Mouse (Mus musculus) monocyte, adult 2 months (primary cell): ENCODE measurements around the gene Dlgap1.
"Not testable (repeated sequence)": the region's sequence is repeated elsewhere in the genome, so short reads cannot be mapped to it uniquely, and the experiment has no call there.

ENCODE experiments used
- DNase-seq, 2 experiments: peaks; one replicate each; pipeline ENCODE4 v3.0.0; 2022; ENCODE audit warnings: low spot score in 2 of 2, low read depth in 1 of 2

Dlgap1 gene

GRCm38 (mm10) chr17:70834430-70834965 is 865.6 kb downstream of the Dlgap1 start:
- DNase-seq = peak in 1 of 2 experiments; percentile 35

- DNase-seq = no peak
Measured at GRCm38 (mm10) chr17:70835071-70835790, 866.4 kb downstream of the Dlgap1 start.

GRCm38 (mm10) chr17:70836820-70837219 is 867.9 kb downstream of the Dlgap1 start:
- DNase-seq = no peak

DNA sequence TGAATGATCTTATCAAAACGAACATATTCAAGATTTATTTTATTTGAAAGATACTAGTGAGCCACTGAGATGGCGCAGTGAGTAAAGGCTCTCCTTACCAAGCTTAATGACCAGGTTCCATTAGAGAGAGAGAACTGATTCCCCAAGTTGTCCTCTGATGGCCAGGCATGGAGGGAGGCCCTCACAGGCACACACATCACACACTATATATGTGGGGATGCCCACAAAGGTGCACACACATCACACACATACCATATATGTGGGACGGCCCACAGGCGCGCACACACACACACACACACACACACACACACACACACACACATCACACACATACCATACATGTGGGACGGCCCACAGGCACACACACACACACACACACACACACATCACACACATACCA is 868.6 kb downstream of the Dlgap1 start:
- not testable (repeated sequence) for DNase-seq

GRCm38 (mm10) chr17:70838031-70838430 is 869.2 kb downstream of the Dlgap1 start:
- no peak for DNase-seq

DNA sequence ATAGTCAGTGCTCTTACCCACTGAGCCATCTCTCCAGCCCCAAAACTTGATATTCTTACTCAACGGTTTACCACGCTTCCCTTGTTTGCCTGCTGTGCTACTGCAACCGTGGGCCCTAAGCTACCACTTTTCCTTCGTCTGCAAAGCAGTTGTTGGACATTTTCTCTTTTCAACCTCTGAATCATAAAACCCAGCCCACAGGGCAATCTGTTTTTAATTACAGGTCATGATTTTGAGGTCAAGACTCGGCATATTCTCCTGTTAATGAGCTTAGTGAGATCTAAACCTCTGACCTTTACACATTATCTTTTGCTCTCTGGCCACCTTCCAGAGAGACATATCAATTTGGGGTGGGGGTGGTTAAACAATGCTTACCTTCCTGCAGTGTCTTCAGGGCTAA is 869.7 kb downstream of the Dlgap1 start:
- DNase-seq = no peak

DNA sequence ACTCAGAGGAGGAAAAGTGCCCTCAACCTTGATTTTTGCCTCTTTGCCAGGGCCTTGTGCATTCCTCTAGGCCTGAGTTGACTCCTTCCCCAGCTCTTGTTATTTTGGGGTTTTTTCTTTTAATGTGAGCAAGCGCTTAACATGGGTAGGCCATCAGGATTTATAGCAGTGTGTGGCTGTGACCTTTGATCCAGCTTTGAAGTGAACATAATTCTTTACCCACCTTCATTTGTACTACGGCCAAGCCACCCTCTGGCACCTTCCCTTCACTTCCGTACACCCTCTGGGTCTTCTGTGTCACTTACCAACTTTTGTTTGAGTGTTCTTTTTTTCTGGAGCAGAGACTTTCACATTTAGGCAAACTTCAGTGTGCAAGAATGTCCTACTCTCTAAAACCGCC is 874.4 kb downstream of the Dlgap1 start:
- no peak for DNase-seq

DNA sequence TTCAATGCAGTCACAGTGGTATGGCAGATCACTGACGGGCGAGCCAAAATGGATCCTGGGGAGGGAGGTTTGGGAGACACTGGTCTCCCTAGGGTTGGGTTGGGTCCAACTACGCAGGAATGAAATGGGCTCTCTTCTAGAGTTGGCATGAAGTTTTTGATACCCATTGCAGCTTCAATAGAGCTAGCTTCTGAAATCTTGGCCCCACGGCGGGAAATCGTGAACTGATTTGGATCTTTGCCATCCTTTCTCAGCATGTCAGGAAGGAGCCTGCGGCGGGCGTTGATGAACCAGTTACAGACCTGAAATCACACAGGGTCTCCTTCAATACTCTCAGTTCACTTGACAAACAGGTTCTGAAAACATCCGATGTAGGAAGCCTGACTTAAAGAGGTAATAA is 876.1 kb downstream of the Dlgap1 start:
- no peak for DNase-seq

GRCm38 (mm10) chr17:70845543-70845942 is 876.7 kb downstream of the Dlgap1 start:
- DNase-seq = no peak

DNA sequence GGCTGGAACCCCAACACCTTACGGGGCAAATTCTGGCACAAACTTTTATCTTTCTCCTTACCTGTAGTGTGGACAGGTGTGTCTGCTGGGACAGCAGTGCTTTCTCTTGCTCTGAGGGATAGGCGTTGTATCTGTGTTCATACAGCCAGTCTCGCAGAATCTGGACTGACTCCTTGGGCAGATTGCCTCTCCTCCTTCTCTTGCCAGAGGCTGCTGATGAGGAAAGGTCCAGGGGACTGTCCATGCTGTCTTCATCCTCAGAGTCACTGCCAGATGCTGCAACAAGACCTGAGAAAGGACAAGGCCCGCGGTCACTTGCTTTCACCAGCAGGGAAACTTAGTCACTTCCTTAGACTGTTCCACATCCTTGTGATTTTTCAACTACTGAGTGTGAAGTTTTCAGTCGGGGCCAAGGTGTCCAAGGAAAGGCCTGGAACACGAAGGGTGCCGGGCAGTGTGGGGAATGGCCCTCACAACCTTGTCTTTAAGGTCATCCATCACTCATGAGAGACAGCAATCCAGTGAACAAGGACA is 877.3 kb downstream of the Dlgap1 start:
- DNase-seq = no peak

- DNase-seq = peak in 1 of 2 experiments; percentile 27
Measured at GRCm38 (mm10) chr17:70847086-70847485, 878.2 kb downstream of the Dlgap1 start.

DNA sequence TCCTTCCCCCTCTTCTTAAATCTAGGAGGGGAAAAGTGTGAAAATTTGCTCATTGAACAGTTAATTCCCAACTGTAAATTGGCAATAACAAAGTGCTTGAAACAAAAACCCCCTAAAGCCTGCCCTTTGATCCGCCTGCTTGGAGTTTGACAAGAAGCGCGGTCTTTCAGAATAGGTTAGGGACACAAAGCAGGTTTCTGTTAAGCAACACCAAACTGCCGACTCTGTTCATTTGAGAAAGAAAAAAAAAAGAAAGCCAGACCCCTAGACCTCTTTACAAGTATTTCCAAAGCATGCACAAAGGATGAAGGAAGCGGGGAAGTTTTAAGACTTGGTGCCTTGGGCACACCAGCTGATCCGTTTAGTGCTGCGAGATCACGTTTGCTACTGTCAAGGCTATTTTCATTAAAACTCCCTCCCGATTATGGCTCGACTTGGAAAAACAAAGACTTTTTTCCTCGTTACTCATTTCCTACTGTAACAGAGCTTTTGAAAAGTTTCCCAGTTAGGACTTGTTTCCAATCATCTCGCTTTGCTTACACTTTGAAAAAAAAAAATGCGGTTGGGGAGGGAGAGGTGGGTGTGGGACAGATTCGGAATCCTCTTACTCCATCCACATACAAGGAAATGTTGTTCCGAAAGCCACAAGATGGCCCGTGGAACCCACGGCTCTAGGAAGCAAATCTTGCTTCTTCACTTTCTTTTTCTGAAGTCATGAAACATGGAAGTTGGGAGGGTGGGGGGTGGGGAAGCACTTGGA is 879.1 kb downstream of the Dlgap1 start:
- no peak for DNase-seq

GRCm38 (mm10) chr17:70848511-70849398 is 879.9 kb downstream of the Dlgap1 start:
- DNase-seq = peak in 1 of 2 experiments; percentile 41

DNA sequence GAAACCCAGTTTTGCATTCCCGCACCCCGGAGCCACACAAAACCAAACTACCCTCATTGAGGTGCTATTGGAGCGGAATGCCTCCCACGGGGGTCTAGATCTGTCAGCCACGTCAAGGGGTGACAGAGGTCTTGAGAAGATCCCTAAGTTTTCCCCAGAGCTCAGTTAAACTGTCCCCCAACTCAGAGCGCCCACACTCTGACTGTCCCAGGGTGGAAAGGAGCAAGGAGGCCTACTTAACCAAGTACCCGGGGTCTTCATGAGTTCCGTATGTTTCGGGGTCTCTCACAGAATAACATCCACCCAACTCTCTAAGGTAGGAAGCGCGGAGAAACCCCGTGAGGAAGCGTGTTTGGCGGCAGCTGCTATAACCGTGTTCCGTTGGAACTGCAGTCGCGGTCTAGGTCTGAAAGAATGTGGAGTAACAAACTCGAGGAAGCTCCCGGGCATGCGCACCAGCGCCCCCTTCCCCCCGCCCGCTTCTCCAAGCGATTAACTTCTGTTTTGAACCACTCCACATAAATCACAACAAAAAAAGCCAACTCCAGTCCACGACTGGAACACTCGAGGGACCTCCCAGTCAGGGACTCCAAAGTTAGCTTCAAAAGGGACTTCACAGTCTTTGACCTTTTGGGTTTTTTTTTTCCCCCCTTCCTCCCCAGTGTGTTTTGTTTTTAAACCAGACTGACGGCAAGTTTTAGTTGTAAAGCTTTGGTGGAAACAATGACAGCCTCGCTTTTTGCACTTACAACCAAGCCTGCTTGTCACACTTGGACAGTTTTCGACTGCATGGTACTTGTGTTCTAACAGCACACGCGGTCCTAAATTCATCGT is 880.7 kb downstream of the Dlgap1 start:
- DNase-seq = peak; percentile 63 to 86

GRCm38 (mm10) chr17:70850233-70850995 is 881.5 kb downstream of the Dlgap1 start:
- peak in 1 of 2 experiments; percentile 62 for DNase-seq

DNA sequence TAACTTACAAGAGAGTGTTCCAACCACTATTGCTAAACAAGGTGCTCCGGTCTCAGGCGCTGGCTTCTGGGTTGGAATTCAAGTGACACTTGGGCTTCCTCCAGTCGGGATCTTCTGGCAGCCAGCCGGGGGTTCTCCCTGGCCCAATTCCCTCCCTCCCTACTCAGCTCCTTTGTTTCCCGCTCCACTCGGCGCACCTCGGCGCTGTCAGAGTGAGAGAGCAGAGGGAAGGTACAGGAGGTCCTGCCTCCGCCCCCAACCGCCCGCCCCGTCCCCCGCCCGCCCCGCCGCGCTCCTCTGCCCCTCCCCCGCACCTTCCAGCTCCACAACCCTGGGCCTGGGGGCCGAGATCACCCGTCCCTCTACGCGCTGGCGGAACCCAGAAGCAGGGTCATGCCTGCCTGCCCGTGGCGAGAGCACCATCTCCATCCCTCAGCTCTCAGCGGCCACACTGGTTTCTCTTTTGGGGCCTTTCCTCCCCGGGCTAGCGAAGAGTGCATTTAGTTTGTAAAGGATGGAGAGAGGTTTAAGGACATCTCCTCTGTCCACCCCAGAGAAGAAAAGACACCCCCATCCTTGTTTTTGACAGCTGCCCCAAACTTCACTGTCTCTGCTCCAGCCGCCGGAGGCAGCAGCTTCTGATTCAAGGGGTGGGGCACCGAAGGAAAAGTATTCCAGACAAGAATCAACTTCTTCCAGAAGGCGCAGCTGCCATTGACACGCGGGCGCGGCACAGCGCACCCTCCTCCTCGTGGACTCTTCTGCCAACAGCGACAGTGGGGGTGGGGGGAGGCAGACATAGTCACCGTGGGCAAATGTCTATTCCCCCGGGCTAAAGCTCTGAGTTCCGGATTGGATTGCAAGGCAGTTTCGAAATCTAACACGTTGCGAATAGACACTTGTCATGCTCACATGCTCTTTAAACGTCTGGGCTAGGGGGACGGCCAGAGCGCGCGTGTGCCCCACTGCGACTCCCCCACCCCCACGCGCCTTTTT is 882.4 kb downstream of the Dlgap1 start:
- DNase-seq = peak; percentile 54 to 75

DNA sequence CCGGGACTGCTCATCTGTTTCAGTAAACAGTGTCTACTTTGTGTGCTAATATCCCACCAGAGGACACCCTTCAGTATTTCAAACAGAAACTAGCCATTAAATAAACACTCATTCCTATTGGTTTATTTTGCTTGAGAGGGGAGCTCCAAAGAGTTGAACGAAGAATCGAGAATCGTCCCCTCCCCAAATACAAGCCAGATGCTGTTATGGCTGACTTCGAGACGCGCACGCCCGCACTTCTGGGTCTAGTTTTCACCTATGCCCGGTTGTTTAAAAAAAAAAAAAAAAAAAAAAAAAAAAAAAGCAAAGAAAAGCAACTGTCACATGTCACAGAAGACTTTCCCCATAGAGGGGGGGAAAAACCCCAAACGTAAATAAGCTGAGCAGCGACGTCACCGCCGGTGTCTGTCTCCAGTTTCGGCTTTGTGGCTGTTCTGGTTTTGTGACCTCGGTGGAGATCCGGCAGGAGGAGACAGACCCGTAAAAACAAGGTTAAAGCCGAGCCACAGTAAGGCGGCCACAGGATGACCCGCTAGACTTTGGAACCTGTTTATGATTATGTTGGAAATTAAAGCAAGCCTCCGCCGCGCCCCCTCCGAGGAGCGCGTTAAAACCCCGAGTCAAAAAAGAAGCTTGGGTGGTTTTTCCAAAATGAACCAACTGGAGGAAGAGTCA is 883.3 kb downstream of the Dlgap1 start:
- peak in 1 of 2 experiments; percentile 59 for DNase-seq
